Mouse (Mus musculus) intestine, postnatal 0 days (tissue): ENCODE results near the gene Ifi47. TPM values are rescaled to one million over a fixed set of nuclear protein-coding genes. Genes with fewer than 3 reads are reported as not detected.

Experiments used
- ATAC-seq: fragments of 200-750 bp; cut with Nextera tagmentation; 2 replicates; pipeline ENCODE4 v1.8.0; 2017; ENCODE audit warnings: mild to moderate bottlenecking, moderate TSS enrichment, moderate library complexity
- H3K27ac ChIP-seq: fragments of 300-500 bp; sonication (generic); 2 replicates; pipeline ENCODE4 v1.5.1; 2014; ENCODE audit warnings: mild to moderate bottlenecking, low read depth, low read length, moderate library complexity
- H3K27me3 ChIP-seq: fragments of 300-500 bp; sonication (generic); replicated peaks from 2 replicates; pipeline ENCODE4 v1.6.1; 2014; ENCODE audit warnings: low read length, mixed read lengths; ENCODE audit not compliant: control insufficient read depth, insufficient read depth
- H3K36me3 ChIP-seq: fragments of 300-500 bp; sonication (generic); 2 replicates; pipeline ENCODE4 v1.6.1; 2014; ENCODE audit warnings: mild to moderate bottlenecking, moderate library complexity; ENCODE audit not compliant: control insufficient read depth, insufficient read depth
- H3K4me1 ChIP-seq: fragments of 300-500 bp; sonication (generic); replicated peaks from 2 replicates; pipeline ENCODE4 v1.6.1; 2014; ENCODE audit warnings: antibody characterized with exemption, low read length, mixed read lengths; ENCODE audit not compliant: control insufficient read depth, insufficient read depth
- H3K4me2 ChIP-seq: fragments of 300-500 bp; sonication (generic); replicated peaks from 2 replicates; pipeline ENCODE4 v1.6.1; 2014; ENCODE audit warnings: low read depth, mild to moderate bottlenecking, moderate library complexity
- H3K4me3 ChIP-seq: fragments of 300-500 bp; sonication (generic); 2 replicates; pipeline ENCODE4 v1.5.1; 2014; ENCODE audit warnings: low read depth, low read length
- H3K9ac ChIP-seq: fragments of 300-500 bp; sonication (generic); 2 replicates; pipeline ENCODE4 v1.6.1; 2014; ENCODE audit warnings: mild to moderate bottlenecking, low read depth, low read length
- H3K9me3 ChIP-seq: fragments of 300-500 bp; sonication (generic); 2 replicates; pipeline ENCODE4 v1.6.1; 2016; ENCODE audit warnings: mixed run types; ENCODE audit not compliant: control insufficient read depth
- CTCF ChIP-seq: sonication (generic); IDR thresholded peaks from 2 replicates; pipeline ENCODE4 v1.5.1; 2016; ENCODE audit warnings: low read depth, mild to moderate bottlenecking, control low read depth, antibody characterized with exemption, moderate library complexity
- WGBS: fragments of 180-500 bp; shearing (Covaris S2); extraction: QIAGEN DNeasy Blood & Tissue Kit; methylation state at CpG from one replicate; pipeline ENCODE4 v1.1.7; 2014; 5-methylcytosine and 5-hydroxymethylcytosine counted together
- polyA plus RNA-seq: library from polyadenylated mRNA; unstranded; fragments of >200 nt; fragmentation: Nextera tagmentation; extraction: Ambion mirVana; gene quantifications from 2 replicates; pipeline ENCODE4 v1.2.1, GENCODE M21; 2015

Gene Ifi47
- polyA plus RNA-seq, 1 experiment from 2014 or later: 29.5 TPM

DNA sequence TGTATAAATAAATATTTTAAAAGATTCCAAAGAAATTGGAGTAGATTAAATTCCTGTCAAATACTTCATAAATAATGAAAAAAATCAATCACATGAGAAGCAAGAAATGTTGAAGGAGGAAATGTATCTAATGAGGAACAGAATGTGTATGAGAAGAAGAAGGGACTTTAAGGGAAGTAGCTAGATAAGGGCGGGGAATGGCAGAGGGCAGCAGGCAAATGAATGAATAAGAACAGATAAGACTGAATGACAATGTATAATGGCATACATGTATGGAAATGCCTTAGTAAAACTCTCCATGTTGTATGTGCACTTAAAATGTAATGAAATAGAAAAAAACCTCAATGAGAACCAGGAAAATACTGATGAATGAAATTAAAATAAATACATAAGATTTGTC is 8.0 kb upstream of the Ifi47 start:
- H3K27ac ChIP-seq: no peak overlapping the region
- no peak overlapping the region for H3K9ac ChIP-seq
- H3K36me3 ChIP-seq: no peaks in the 10 kb centered on the region
- H3K4me2 ChIP-seq: no peak overlapping the region
- WGBS: 92% methylated on average over 1 of the region's 1 CpGs
- no peak for TF ChIP-seq CTCF
- no peaks in the 10 kb centered on the region for H3K9me3 ChIP-seq
- no peaks in the 10 kb centered on the region for H3K4me1 ChIP-seq
- H3K4me3 ChIP-seq: no peak overlapping the region
- no peak for ATAC-seq
- no peaks in the 10 kb centered on the region for H3K27me3 ChIP-seq

DNA sequence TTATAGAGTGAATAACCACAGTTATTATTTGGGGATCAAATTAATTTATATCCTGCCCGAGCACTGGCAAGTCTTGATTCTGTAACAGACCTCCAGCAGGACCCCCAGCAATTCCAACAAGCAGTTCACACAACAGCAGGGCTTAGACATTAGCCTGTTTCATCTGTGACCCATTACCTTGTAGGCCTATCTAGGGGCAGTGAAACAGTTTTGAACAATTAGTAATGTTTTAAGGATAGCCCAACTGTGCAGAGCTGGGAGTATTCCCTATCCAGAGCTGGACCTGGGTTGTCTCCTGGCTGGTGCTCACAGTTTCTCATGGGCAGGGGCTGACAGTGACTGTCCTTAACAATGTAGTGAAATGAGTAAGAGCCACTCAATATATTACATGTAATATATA is 625 bp downstream of the Ifi47 start:
- no peak overlapping the region for H3K9ac ChIP-seq
- no peak for ATAC-seq
- H3K27ac ChIP-seq: no peak overlapping the region

DNA sequence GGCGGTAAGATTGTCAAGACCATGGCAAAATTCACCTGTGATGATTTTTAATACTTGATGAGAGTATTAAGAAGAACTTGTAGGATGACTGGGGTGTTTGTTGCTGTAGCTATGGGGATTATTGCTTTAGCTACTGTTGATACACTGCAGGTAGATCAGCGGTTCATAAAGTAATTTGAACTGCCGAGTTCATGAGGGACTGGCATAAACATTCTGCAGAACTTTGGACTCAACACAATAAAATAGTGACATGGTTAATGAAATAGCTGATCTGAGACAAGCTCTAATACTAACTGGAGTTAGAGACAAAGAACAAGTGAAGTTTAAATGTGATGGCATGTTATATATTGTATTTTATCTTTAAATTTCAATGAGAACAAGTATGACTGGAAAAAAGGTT is 2.3 kb downstream of the Ifi47 start:
- H3K36me3 ChIP-seq: no peaks in the 10 kb centered on the region
- whole genome bisulfite sequencing: 38% methylated on average over 3 of the region's 3 CpGs
- no peak for TF ChIP-seq CTCF
- no peaks in the 10 kb centered on the region for H3K27me3 ChIP-seq
- no peak overlapping the region for H3K4me2 ChIP-seq
- ATAC-seq: peak; percentile 73
- H3K27ac ChIP-seq: no peak overlapping the region
- no peaks in the 10 kb centered on the region for H3K9me3 ChIP-seq
- no peak overlapping the region for H3K9ac ChIP-seq
- peaks cover 4% of the 10 kb centered on the region; the same call in 1 of the 2 replicates for H3K4me1 ChIP-seq
- H3K4me3 ChIP-seq: no peak overlapping the region

More for the DNA sequence above, 625 bp downstream of the Ifi47 start:
- 81% methylated on average over 1 of the region's 1 CpGs for WGBS
- Histone ChIP-seq H3K36me3 (no peaks in the 10 kb centered on the region), H3K27me3 (no peaks in the 10 kb centered on the region), H3K9me3 (no peaks in the 10 kb centered on the region), H3K4me2 (no peak overlapping the region), H3K4me3 (no peak overlapping the region), H3K4me1 (peaks cover 4% of the 10 kb centered on the region; the same call in 1 of the 2 replicates)
- TF ChIP-seq CTCF: no peak

DNA sequence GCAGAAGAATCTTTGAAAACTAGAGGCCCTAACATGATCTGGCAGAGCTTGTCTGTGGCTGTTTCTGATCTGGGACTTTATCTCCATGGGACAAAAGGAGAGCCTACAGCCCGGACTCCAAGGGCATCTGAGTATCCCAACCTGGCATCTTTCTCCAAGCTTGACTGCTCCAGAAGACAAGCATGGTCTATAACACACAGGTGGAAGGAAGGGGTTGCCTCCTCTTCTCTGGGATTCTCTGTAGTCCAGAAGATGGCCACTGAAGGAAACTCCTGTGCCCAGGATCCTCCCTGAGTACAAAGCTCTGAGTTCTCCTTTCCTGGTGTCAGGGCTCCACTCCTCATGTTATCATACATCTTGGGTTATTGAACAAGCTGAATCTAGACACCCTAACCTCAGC is 4.2 kb downstream of the Ifi47 start:
- no peak for TF ChIP-seq CTCF
- Histone ChIP-seq H3K4me1 (peaks cover 4% of the 10 kb centered on the region; the same call in 1 of the 2 replicates), H3K9ac (no peak overlapping the region), H3K9me3 (no peaks in the 10 kb centered on the region), H3K27me3 (no peaks in the 10 kb centered on the region), H3K27ac (no peak overlapping the region), H3K4me2 (no peak overlapping the region), H3K4me3 (no peak overlapping the region), H3K36me3 (no peaks in the 10 kb centered on the region)
- WGBS: 71% methylated on average over 1 of the region's 1 CpGs
- ATAC-seq: no peak

DNA sequence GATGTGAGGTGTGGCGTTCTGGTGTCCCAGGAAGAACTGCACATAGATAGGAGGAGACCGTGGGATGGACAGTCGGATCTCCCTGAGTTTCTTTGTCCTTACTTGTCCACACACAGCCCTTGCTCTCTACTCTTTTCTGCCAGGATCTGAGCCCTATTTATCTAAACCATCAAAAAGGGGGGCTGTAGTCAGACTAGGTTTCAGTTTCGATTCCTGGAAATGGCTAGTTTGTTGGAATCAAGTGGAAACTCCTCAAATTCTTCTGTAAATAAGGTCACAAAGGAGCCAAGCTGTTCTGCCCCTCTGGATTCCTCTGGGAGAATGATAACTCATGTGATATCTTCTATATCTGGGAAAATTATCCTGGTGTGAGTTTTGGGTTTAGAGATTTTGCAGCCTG is 5.0 kb downstream of the Ifi47 start:
- H3K27me3 ChIP-seq: no peaks in the 10 kb centered on the region
- no peaks in the 10 kb centered on the region for H3K9me3 ChIP-seq
- H3K9ac ChIP-seq: no peak overlapping the region
- no peak for TF ChIP-seq CTCF
- H3K4me3 ChIP-seq: no peak overlapping the region
- H3K4me1 ChIP-seq: peaks cover 6% of the 10 kb centered on the region
- H3K4me2 ChIP-seq: no peak overlapping the region
- no peaks in the 10 kb centered on the region for H3K36me3 ChIP-seq
- H3K27ac ChIP-seq: no peak overlapping the region
- ATAC-seq: no peak
- WGBS: 71% methylated on average over 4 of the region's 4 CpGs

DNA sequence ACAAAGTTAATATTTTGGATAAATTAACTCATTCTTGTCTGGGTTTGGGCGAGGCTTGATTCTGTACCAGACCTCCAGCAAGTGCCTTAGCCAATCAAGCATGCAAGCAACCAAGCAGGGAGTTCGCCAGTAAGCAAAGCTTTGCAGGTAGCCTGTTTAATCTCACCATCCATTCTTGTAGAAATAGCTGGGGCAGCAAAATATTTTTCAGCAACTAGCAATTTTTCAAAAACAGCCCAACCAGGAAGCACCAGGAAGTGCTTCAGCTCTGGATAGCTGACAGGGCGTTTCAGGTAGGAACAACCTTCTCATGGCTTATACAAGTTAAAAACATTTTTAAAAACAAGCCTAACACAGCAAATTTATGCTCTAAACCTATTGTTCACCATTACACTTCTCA is 5.5 kb downstream of the Ifi47 start:
- H3K27me3 ChIP-seq: no peaks in the 10 kb centered on the region
- H3K4me1 ChIP-seq: peaks cover 9% of the 10 kb centered on the region
- WGBS: 71% methylated on average over 3 of the region's 3 CpGs
- no peaks in the 10 kb centered on the region for H3K36me3 ChIP-seq
- H3K4me3 ChIP-seq: no peak overlapping the region
- ATAC-seq: no peak
- no peak overlapping the region for H3K9ac ChIP-seq
- no peak overlapping the region for H3K4me2 ChIP-seq
- H3K27ac ChIP-seq: no peak overlapping the region
- TF ChIP-seq CTCF: no peak
- H3K9me3 ChIP-seq: no peaks in the 10 kb centered on the region

DNA sequence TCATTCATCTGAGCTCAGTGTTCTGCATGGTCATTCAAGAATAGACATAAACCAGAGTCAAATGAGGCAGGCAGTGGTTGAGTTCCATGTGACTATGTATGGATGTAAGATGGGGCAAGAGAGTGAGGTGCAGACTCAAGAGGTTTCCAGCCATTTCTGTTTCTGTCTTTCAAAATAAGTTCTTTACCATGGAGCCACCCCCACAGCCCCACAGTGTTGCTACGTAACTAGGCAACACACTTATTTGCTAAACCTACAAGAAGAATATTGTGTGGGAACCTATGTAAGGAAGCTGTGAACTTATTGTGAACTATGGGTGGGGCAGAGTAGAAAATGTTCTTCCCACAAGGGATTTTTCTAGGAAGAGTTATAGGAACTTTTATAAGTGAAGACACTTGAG is 6.8 kb downstream of the Ifi47 start:
- H3K4me3 ChIP-seq: no peak overlapping the region
- H3K27ac ChIP-seq: no peak overlapping the region
- H3K4me1 ChIP-seq: peaks cover 9% of the 10 kb centered on the region
- WGBS: 67% methylated on average over 1 of the region's 1 CpGs
- H3K27me3 ChIP-seq: no peaks in the 10 kb centered on the region
- H3K36me3 ChIP-seq: no peaks in the 10 kb centered on the region
- ATAC-seq: 0 out of 2 replicates have a peak, but pooled peaks have one; percentile 20
- H3K9ac ChIP-seq: no peak overlapping the region
- TF ChIP-seq CTCF: no peak
- H3K4me2 ChIP-seq: no peak overlapping the region
- no peaks in the 10 kb centered on the region for H3K9me3 ChIP-seq
